Mouse (Mus musculus) small intestine, adult 2 months (tissue): Measurements from ENCODE around the gene Ugt1a8.

Source experiments
- CTCF ChIP-seq: fragments of 200-500 bp; IDR thresholded peaks from 2 replicates; pipeline ENCODE4 v1.5.1; 2012; ENCODE audit warnings: low read depth, mild to moderate bottlenecking, control low read depth, inconsistent platforms, low read length, moderate library complexity, mixed read lengths; ENCODE audit not compliant: insufficient replicate concordance, insufficient read length; ENCODE audit errors: extremely low read depth
- POLR2A ChIP-seq: fragments of 200-500 bp; IDR thresholded peaks from 2 replicates; pipeline ENCODE4 v1.6.1; 2012; ENCODE audit warnings: low read depth, mild to moderate bottlenecking, control low read depth, inconsistent platforms, low read length, moderate library complexity

- no peak for TF ChIP-seq POLR2A
- TF ChIP-seq CTCF = no peak
Measured at GRCm38 (mm10) chr1:88224029-88224776, 136.6 kb downstream of the Ugt1a8 start.
